Mouse (Mus musculus): ENCODE measurements around the gene Akap5. TPM values are rescaled to one million over a fixed set of nuclear protein-coding genes. Genes with fewer than 3 reads are reported as not detected.

The Akap5 gene
- polyA plus RNA-seq, 1 experiment from 2014 or later, result 0.43 TPM

- no peak for ATAC-seq (replicated peaks; ENCODE audit: low FRiP score, low read depth)
- WGBS, result 65% methylated on average over 6 of the region's 6 CpGs
- TF ChIP-seq CTCF (IDR thresholded peaks at IDR 0.05; ENCODE audit: low read depth), result no peak
Observed at GRCm38 (mm10) chr12:76373991-76374390, 49.3 kb downstream of the Akap5 start.

GRCm38 (mm10) chr12:76374911-76375310 is 50.2 kb downstream of the Akap5 start:
- no peak for ATAC-seq (replicated peaks; ENCODE audit: low FRiP score, low read depth)
- TF ChIP-seq CTCF (IDR thresholded peaks at IDR 0.05; ENCODE audit: low read depth), result no peak

More at GRCm38 (mm10) chr12:76373991-76374390, 49.3 kb downstream of the Akap5 start:
- Histone ChIP-seq H3K27ac (no peak overlapping the region), H3K36me3 (ENCODE audit: insufficient read depth, low read length) (no peaks in the 10 kb centered on the region), H3K4me3 (replicated peaks; ENCODE audit: low read depth, low read length) (no peak overlapping the region), H3K9me3 (replicated peaks; ENCODE audit: low read length) (no peaks in the 10 kb centered on the region), H3K27me3 (ENCODE audit: insufficient read depth, low read length) (no peaks in the 10 kb centered on the region), H3K4me1 (replicated peaks; ENCODE audit: insufficient read depth, low read length) (peaks cover 12% of the 10 kb centered on the region), H3K9ac (ENCODE audit: low read depth, low read length) (no peak overlapping the region), H3K4me2 (ENCODE audit: low read length) (no peak overlapping the region)
- DNase-seq (ENCODE audit: low spot score), result no peak

GRCm38 (mm10) chr12:76375506-76375905 is 50.8 kb downstream of the Akap5 start:
- WGBS, result 78% methylated on average over 3 of the region's 3 CpGs
- no peak for ATAC-seq (replicated peaks; ENCODE audit: low FRiP score, low read depth)

More at GRCm38 (mm10) chr12:76374911-76375310, 50.2 kb downstream of the Akap5 start:
- Histone ChIP-seq H3K36me3 (ENCODE audit: insufficient read depth, low read length) (no peaks in the 10 kb centered on the region), H3K27me3 (ENCODE audit: insufficient read depth, low read length) (no peaks in the 10 kb centered on the region), H3K4me3 (replicated peaks; ENCODE audit: low read depth, low read length) (no peak overlapping the region), H3K4me2 (ENCODE audit: low read length) (no peak overlapping the region), H3K27ac (no peak overlapping the region), H3K4me1 (replicated peaks; ENCODE audit: insufficient read depth, low read length) (peaks cover 12% of the 10 kb centered on the region), H3K9ac (ENCODE audit: low read depth, low read length) (no peak overlapping the region), H3K9me3 (replicated peaks; ENCODE audit: low read length) (no peaks in the 10 kb centered on the region)
- WGBS, result 84% methylated on average over 4 of the region's 4 CpGs
- DNase-seq (ENCODE audit: low spot score), result no peak

GRCm38 (mm10) chr12:76376649-76377048 is 52.0 kb downstream of the Akap5 start:
- no peak overlapping the region for H3K9ac ChIP-seq (ENCODE audit: low read depth, low read length)
- no peaks in the 10 kb centered on the region for H3K27me3 ChIP-seq (ENCODE audit: insufficient read depth, low read length)
- no peaks in the 10 kb centered on the region for H3K9me3 ChIP-seq (replicated peaks; ENCODE audit: low read length)
- H3K4me1 ChIP-seq (replicated peaks; ENCODE audit: insufficient read depth, low read length), result peaks cover 11% of the 10 kb centered on the region
- DNase-seq (ENCODE audit: low spot score) (peak; percentile 54), ATAC-seq (replicated peaks; ENCODE audit: low FRiP score, low read depth) (no peak)
- no peaks in the 10 kb centered on the region for H3K36me3 ChIP-seq (ENCODE audit: insufficient read depth, low read length)
- TF ChIP-seq CTCF (IDR thresholded peaks at IDR 0.05; ENCODE audit: low read depth), result peak; percentile 72
- H3K4me2 ChIP-seq (ENCODE audit: low read length), result no peak overlapping the region
- WGBS, result 58% methylated on average over 7 of the region's 7 CpGs
- no peak overlapping the region for H3K4me3 ChIP-seq (replicated peaks; ENCODE audit: low read depth, low read length)
- H3K27ac ChIP-seq, result no peak overlapping the region

More at GRCm38 (mm10) chr12:76375506-76375905, 50.8 kb downstream of the Akap5 start:
- DNase-seq (ENCODE audit: low spot score), result no peak
- Histone ChIP-seq H3K4me2 (ENCODE audit: low read length) (no peak overlapping the region), H3K27ac (no peak overlapping the region), H3K9me3 (replicated peaks; ENCODE audit: low read length) (no peaks in the 10 kb centered on the region), H3K36me3 (ENCODE audit: insufficient read depth, low read length) (no peaks in the 10 kb centered on the region), H3K4me3 (replicated peaks; ENCODE audit: low read depth, low read length) (no peak overlapping the region), H3K4me1 (replicated peaks; ENCODE audit: insufficient read depth, low read length) (peaks cover 12% of the 10 kb centered on the region), H3K27me3 (ENCODE audit: insufficient read depth, low read length) (no peaks in the 10 kb centered on the region), H3K9ac (ENCODE audit: low read depth, low read length) (no peak overlapping the region)
- no peak for TF ChIP-seq CTCF (IDR thresholded peaks at IDR 0.05; ENCODE audit: low read depth)

GRCm38 (mm10) chr12:76377059-76377458 is 52.4 kb downstream of the Akap5 start:
- no peak for TF ChIP-seq CTCF (IDR thresholded peaks at IDR 0.05; ENCODE audit: low read depth)
- ATAC-seq (replicated peaks; ENCODE audit: low FRiP score, low read depth) (no peak), DNase-seq (ENCODE audit: low spot score) (no peak)
- no peaks in the 10 kb centered on the region for H3K36me3 ChIP-seq (ENCODE audit: insufficient read depth, low read length)
- no peak overlapping the region for H3K27ac ChIP-seq
- H3K4me1 ChIP-seq (replicated peaks; ENCODE audit: insufficient read depth, low read length), result peaks cover 7% of the 10 kb centered on the region
- H3K9ac ChIP-seq (ENCODE audit: low read depth, low read length), result no peak overlapping the region
- H3K4me3 ChIP-seq (replicated peaks; ENCODE audit: low read depth, low read length), result no peak overlapping the region
- WGBS, result 93% methylated on average over 6 of the region's 6 CpGs
- no peak overlapping the region for H3K4me2 ChIP-seq (ENCODE audit: low read length)
- no peaks in the 10 kb centered on the region for H3K9me3 ChIP-seq (replicated peaks; ENCODE audit: low read length)
- no peaks in the 10 kb centered on the region for H3K27me3 ChIP-seq (ENCODE audit: insufficient read depth, low read length)

- H3K27ac ChIP-seq, result no peak overlapping the region
- H3K27me3 ChIP-seq (ENCODE audit: insufficient read depth, low read length), result no peaks in the 10 kb centered on the region
- TF ChIP-seq CTCF (IDR thresholded peaks at IDR 0.05; ENCODE audit: low read depth), result no peak
- 96% methylated on average over 3 of the region's 3 CpGs for WGBS
- ATAC-seq (replicated peaks; ENCODE audit: low FRiP score, low read depth) (no peak), DNase-seq (ENCODE audit: low spot score) (no peak)
- no peak overlapping the region for H3K9ac ChIP-seq (ENCODE audit: low read depth, low read length)
- H3K4me3 ChIP-seq (replicated peaks; ENCODE audit: low read depth, low read length), result no peak overlapping the region
- H3K36me3 ChIP-seq (ENCODE audit: insufficient read depth, low read length), result no peaks in the 10 kb centered on the region
- H3K9me3 ChIP-seq (replicated peaks; ENCODE audit: low read length), result no peaks in the 10 kb centered on the region
- H3K4me1 ChIP-seq (replicated peaks; ENCODE audit: insufficient read depth, low read length), result 0 out of 2 replicates have a peak, but pooled peaks cover 3% of the 10 kb centered on the region
- no peak overlapping the region for H3K4me2 ChIP-seq (ENCODE audit: low read length)
Observed at GRCm38 (mm10) chr12:76377726-76378125, 53.0 kb downstream of the Akap5 start.

GRCm38 (mm10) chr12:76378556-76378955 is 53.9 kb downstream of the Akap5 start:
- 0 out of 2 replicates have a peak, but pooled peaks cover 3% of the 10 kb centered on the region for H3K4me1 ChIP-seq (replicated peaks; ENCODE audit: insufficient read depth, low read length)
- no peak for DNase-seq (ENCODE audit: low spot score)
- ATAC-seq (replicated peaks; ENCODE audit: low FRiP score, low read depth), result no peak
- H3K4me3 ChIP-seq (replicated peaks; ENCODE audit: low read depth, low read length), result no peak overlapping the region
- no peaks in the 10 kb centered on the region for H3K9me3 ChIP-seq (replicated peaks; ENCODE audit: low read length)
- H3K9ac ChIP-seq (ENCODE audit: low read depth, low read length), result no peak overlapping the region
- H3K27ac ChIP-seq, result no peak overlapping the region
- 79% methylated on average over 5 of the region's 5 CpGs for WGBS
- no peaks in the 10 kb centered on the region for H3K36me3 ChIP-seq (ENCODE audit: insufficient read depth, low read length)
- no peak overlapping the region for H3K4me2 ChIP-seq (ENCODE audit: low read length)
- TF ChIP-seq CTCF (IDR thresholded peaks at IDR 0.05; ENCODE audit: low read depth), result no peak
- H3K27me3 ChIP-seq (ENCODE audit: insufficient read depth, low read length), result no peaks in the 10 kb centered on the region

All from kidney, postnatal 0 days (tissue).